Mouse (Mus musculus) lung, adult 2 months (tissue): ENCODE measurements around the gene Pld3.

Source experiments
- CTCF ChIP-seq: fragments of 200-500 bp; IDR thresholded peaks from 2 replicates; pipeline ENCODE4 v1.5.1; 2011; ENCODE audit warnings: mild to moderate bottlenecking, low read length, control low read depth; ENCODE audit not compliant: insufficient read depth
- POLR2A ChIP-seq: fragments of 200-500 bp; IDR thresholded peaks from 2 replicates; pipeline ENCODE4 v1.6.1; 2011; ENCODE audit warnings: low read depth, mild to moderate bottlenecking, control low read depth, low read length, borderline replicate concordance; ENCODE audit errors: extremely low read depth

DNA sequence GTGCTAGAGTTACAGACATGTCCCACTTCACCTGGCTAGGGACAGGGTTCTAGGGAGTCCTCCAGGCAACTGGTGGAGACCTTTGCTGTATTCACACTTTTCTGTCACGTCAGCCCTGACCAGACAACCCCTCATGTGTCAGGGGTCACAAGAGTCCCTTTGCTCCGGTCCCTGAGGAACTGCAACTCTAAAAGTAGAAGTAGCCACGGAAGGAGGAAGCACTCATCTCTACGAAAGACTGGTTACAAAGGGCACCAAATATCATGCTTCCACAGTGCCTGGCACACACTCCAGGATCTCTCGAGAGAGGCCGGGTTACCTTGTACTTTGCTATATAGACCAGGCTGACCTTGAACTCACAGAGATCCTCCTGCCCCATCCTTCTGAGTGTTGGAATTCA is 16.4 kb downstream of the Pld3 start:
- TF ChIP-seq POLR2A, result no peak
- no peak for TF ChIP-seq CTCF
